Mouse (Mus musculus) C2C12 (cell line): ENCODE data around the gene Hrh2. TPM values are rescaled to one million over a fixed set of nuclear protein-coding genes. Genes with fewer than 3 reads are reported as not detected.

Experiments used
- H3K27me3 ChIP-seq: one replicate; pipeline ENCODE4 v1.6.1; 2011; ENCODE audit not compliant: control insufficient read depth, insufficient read depth, insufficient read length
- H3K36me3 ChIP-seq: one replicate; pipeline ENCODE4 v1.6.1; 2011; ENCODE audit not compliant: control insufficient read depth, insufficient read depth
- H3K4me3 ChIP-seq: one replicate; pipeline ENCODE4 v1.5.1; 2011; ENCODE audit warnings: mild to moderate bottlenecking, control low read depth; ENCODE audit not compliant: poor library complexity, insufficient read depth, severe bottlenecking
- H3K79me2 ChIP-seq: one replicate; pipeline ENCODE4 v1.6.1; 2011; ENCODE audit not compliant: control insufficient read depth, insufficient read depth
- H3K79me3 ChIP-seq: one replicate; pipeline ENCODE4 v1.6.1; 2011; ENCODE audit warnings: low read depth, control low read depth
- H3ac ChIP-seq: one replicate; pipeline ENCODE3; 2011; ENCODE audit warnings: low read depth; ENCODE audit not compliant: control insufficient read depth, insufficient read length
- CEBPB ChIP-seq: IDR thresholded peaks from one replicate; pipeline ENCODE4 v1.6.1; 2011; ENCODE audit warnings: low read depth, mild to moderate bottlenecking, control low read depth, moderate library complexity
- CTCF ChIP-seq: IDR thresholded peaks from one replicate; pipeline ENCODE4 v1.5.1; 2011; ENCODE audit not compliant: control insufficient read depth, insufficient read depth, insufficient read length
- FOSL1 ChIP-seq: IDR thresholded peaks from one replicate; pipeline ENCODE4 v1.8.0; 2011; ENCODE audit warnings: mild to moderate bottlenecking, low read length; ENCODE audit not compliant: poor library complexity, insufficient read depth, severe bottlenecking
- MAX ChIP-seq: IDR thresholded peaks from one replicate; pipeline ENCODE4 v1.6.1; 2011; ENCODE audit warnings: mild to moderate bottlenecking, control low read depth
- MYOD1 ChIP-seq: IDR thresholded peaks from one replicate; pipeline ENCODE4 v1.6.1; 2011; ENCODE audit warnings: low read depth; ENCODE audit not compliant: control insufficient read depth, insufficient read length
- MYOG ChIP-seq: IDR thresholded peaks from one replicate; pipeline ENCODE4 v1.6.1; 2011; ENCODE audit not compliant: control insufficient read depth, insufficient read length; ENCODE audit errors: extremely low read depth
- USF1 ChIP-seq: IDR thresholded peaks from one replicate; pipeline ENCODE4 v1.6.1; 2011; ENCODE audit warnings: low read depth, mild to moderate bottlenecking, control low read depth, moderate library complexity
- polyA plus RNA-seq: library from polyadenylated mRNA; unstranded; fragments of >200 nt; fragmentation: generic; extraction: Trizol; gene quantifications from one replicate; pipeline ENCODE4 v1.2.1, GENCODE M21; 2012; ENCODE audit warnings: missing spikeins

Hrh2 gene
- polyA plus RNA-seq, 1 experiment = not detected

DNA sequence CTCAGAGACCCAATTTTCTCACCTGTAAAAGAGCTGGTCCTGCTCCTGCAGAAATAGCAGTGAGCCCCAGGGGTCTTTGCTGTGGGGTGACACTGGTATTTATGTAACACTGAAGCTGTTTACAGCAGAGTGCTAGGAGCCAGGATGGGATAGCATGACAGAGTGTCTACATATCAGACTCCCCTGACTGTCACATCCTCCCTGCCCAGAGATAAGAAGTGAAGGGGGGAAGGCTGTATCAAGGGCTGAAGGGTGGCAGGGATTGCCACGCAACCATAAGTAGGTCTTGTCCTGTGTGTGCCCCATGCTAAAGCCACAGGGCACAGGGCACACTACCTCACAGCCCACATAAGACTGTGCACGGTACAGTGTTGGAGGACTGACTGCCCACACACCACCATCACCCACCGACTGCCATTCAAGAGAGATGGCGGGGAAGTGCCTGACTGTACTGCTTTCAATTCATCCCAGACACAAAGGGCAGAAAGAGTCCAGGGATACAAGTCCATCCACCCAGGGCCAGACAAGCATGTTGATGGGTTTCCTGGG, 29.8 kb downstream of the Hrh2 start:
- Histone ChIP-seq H3K27me3 (peaks cover 75% of the 10 kb centered on the region), H3K36me3 (no peaks in the 10 kb centered on the region), H3K79me2 (no peaks in the 10 kb centered on the region), H3K79me3 (no peaks in the 10 kb centered on the region), H3K4me3 (no peak overlapping the region), H3ac (no peak overlapping the region)
- TF ChIP-seq CEBPB (no peak), FOSL1 (no peak), MAX (no peak), MYOD1 (no peak), MYOG (no peak), CTCF (no peak), USF1 (no peak)

GRCm38 (mm10) chr13:54222921-54223769, 31.2 kb downstream of the Hrh2 start:
- Histone ChIP-seq H3ac (no peak overlapping the region), H3K36me3 (no peaks in the 10 kb centered on the region), H3K4me3 (no peak overlapping the region), H3K79me2 (no peaks in the 10 kb centered on the region), H3K79me3 (no peaks in the 10 kb centered on the region), H3K27me3 (peaks cover 72% of the 10 kb centered on the region)
- no peak for TF ChIP-seq USF1
- no peak for TF ChIP-seq MAX
- no peak for TF ChIP-seq MYOD1
- no peak for TF ChIP-seq CEBPB

DNA sequence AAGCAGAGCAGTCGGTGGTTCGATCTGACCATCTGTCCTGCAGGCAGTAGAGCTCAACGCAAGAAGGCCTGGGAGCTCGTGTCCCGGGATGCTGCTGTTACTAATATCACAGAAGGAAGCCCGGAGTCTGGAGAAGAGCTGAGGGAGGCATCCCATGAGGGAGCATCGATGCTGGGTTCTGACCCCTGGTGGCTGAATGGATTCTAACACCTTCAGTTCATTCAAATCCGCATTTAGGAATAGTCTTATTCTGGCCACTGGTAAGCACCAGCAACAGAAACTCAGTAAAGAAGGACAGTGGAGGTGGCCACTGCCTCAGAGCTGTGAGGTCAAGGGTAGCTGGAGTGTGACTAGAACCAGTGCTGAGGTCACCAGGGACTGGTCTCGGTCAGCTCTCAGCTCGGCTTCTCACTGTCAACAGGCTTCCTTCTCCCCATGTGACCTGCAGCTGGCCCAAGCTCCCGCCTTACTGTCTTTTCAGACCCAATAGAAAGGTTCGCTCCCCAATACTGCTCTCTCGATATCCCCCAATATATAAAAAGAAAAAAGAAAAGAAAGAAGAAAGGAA, 36.1 kb downstream of the Hrh2 start:
- TF ChIP-seq MAX (no peak), FOSL1 (no peak), USF1 (no peak), CTCF (no peak)
- Histone ChIP-seq H3ac (no peak overlapping the region), H3K36me3 (no peaks in the 10 kb centered on the region), H3K27me3 (peaks cover 34% of the 10 kb centered on the region), H3K4me3 (no peak overlapping the region), H3K79me3 (no peaks in the 10 kb centered on the region), H3K79me2 (no peaks in the 10 kb centered on the region)

DNA sequence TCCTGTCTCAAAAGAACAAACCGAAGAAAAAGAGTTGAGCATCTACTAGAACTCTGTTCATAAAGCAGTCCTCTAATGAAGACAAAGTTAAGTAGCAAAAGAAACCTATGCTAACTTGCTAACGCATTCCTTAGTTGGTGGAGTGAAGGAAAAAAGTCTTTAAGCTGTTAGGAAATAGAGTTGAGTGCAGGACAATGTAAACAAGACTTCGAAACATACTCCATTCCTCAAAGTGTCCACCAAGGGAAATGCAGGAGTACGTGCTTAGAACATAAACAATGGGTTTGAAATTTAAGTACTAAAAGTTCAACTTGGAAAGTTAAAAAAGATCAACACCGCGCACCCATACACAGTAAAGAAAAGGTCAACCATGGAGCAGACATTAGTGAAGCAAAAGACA, 38.2 kb downstream of the Hrh2 start:
- no peak for TF ChIP-seq MYOD1
- TF ChIP-seq MYOG = no peak
- TF ChIP-seq CTCF = no peak
- TF ChIP-seq CEBPB = no peak
- no peak for TF ChIP-seq USF1
- no peak for TF ChIP-seq MAX
- no peak for TF ChIP-seq FOSL1
- no peak overlapping the region for H3ac ChIP-seq
- H3K27me3 ChIP-seq = peaks cover 36% of the 10 kb centered on the region
- no peaks in the 10 kb centered on the region for H3K36me3 ChIP-seq
- no peaks in the 10 kb centered on the region for H3K79me3 ChIP-seq
- no peak overlapping the region for H3K4me3 ChIP-seq
- no peaks in the 10 kb centered on the region for H3K79me2 ChIP-seq

DNA sequence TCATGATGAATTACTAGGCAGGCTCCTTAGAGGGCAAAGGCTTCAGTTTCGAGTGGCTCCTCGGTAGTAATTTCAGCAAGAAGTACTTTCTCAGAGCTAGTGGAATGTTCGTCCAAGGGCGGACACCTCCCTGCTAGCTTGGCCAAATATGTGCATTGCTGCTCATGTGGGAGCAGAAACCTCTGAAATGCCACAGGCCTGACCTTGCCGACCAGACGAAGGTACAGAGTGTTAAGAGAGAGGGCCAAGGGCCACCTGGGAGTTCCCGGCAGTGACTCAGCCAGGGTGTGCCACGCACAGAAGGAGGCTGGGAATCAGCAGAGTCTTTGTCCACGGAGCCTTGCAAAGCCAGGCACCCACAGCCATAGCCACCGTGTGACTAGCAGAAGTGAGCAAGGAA, 39.9 kb downstream of the Hrh2 start:
- Histone ChIP-seq H3K4me3 (no peak overlapping the region), H3K79me2 (no peaks in the 10 kb centered on the region), H3K27me3 (peaks cover 28% of the 10 kb centered on the region), H3K79me3 (no peaks in the 10 kb centered on the region), H3ac (no peak overlapping the region), H3K36me3 (no peaks in the 10 kb centered on the region)
- TF ChIP-seq FOSL1 (no peak), MYOD1 (no peak), CTCF (no peak), USF1 (no peak), MAX (no peak), CEBPB (no peak), MYOG (no peak)

DNA sequence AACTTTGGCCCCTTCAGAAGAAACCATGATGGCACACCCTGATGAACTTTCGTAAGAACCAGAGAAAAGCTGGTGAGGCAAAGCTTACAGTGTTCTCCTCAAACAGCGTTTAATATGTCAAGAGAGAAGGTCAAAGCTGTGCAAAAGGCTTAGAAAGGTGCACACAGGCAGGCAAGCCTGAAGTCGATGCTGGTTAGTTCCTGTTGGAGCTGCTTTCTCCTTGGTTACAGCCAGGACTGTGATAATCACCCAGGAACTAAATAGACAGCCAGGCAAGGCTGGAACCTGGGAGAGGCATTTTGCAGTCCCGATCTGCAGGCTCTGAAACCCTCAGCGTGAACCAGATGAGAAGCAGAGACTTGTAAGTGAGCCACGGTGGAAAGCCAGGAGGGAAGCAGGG, 45.6 kb downstream of the Hrh2 start:
- H3K79me3 ChIP-seq = no peaks in the 10 kb centered on the region
- no peak overlapping the region for H3ac ChIP-seq
- H3K4me3 ChIP-seq = no peak overlapping the region
- TF ChIP-seq MYOD1 (no peak), MYOG (no peak), CEBPB (no peak), FOSL1 (no peak), CTCF (no peak)
- H3K36me3 ChIP-seq = no peaks in the 10 kb centered on the region
- H3K79me2 ChIP-seq = no peaks in the 10 kb centered on the region
- H3K27me3 ChIP-seq = peaks cover 37% of the 10 kb centered on the region
